Mouse (Mus musculus) heart, postnatal 14 days (tissue): ENCODE measurements at regions not wholly inside any gene's neighbourhood (a gene's known extent, or its start where the extent isn't known, plus 50 kb on each side); places are given as distances from the start of the nearest gene placed in this dataset.

Experiments used
- DNase-seq, 2 experiments: peaks; one replicate each; pipeline ENCODE4 v3.0.0; 2021 to 2022
- intact Hi-C: fragments of 180-260 bp; cut with DNase I; formaldehyde crosslinking; loops from one replicate; pipeline ENCODE4 v1.15.1; 2025

- intact Hi-C loops: no loop called here
- no peak for DNase-seq
These were observed 433.8 kb upstream of the Dph6 start for GRCm38 (mm10) chr2:115088421-115089120.

DNA sequence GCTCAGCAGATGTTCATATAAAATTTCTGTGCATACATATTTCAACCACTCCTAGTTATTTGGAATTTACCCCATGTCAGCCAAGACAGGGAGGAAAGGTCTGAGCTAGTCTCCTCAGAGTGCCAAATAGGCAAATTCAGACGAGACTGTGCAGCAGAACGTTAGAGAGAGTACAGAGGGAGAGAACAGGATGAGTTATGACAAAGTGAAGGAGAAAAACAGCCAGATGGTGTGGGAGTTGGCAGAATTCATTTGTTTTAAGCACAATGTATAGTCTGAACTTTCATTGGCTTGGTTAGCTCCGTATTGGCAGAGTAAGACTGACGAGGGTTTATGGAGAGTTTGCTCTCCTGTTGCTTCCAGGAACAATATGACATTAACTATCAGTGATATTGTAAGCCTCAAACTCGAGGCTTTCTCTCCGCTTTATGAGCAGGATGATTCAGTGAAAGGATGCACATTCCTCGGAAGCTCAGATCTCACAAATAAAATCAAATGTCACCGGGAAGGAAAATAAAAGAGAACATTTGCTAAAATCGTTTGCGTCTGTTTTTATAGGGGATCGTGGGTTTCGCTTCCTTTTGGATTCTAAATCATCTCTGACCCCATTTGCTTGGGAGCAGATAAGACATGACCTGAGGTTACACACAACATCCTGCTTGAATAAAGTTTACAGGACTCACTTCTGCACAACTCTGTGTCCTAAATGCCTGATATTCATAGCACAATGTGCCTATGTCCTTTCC is 435.8 kb upstream of the Dph6 start:
- DNase-seq: no peak
- intact Hi-C loops: no loop called here

DNA sequence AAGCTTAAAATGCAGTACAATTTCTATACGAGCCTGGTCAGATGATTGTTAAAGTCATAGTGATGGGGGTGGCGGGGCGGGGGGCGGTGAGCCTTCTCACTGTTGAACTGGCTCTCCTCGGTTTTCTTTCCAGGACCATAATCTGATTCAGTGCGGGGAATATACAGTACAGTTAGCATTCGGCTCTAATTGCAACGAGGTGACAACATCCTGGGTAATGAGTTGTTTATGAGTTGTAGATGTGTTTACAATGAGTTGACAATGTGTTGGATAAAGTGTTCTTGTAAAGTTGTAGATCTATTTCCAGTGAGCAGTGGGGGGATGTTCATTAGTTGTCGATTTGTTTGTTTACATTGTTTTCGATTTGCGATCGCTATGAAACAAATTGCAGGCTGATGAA is 440.6 kb upstream of the Dph6 start:
- intact Hi-C loops: no loop called here
- no peak for DNase-seq

DNA sequence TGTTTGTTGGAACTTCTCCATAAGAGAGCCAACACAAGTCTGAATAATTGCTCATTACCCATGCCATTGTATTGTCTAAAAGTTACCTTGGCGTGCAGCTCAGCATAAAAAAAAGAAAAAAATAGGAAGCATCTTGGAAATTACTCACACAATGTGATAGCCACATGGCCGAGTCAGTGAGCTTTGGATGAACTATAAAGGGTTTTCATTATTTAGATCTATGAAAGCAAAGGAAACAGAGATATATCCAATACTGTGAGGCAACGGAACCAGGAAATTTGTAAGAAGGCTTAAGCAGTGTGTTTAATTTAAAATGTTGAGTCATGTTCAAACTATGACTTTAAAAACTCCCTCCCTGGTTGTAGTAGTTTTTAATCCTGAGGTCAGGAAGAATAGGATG is 446.7 kb upstream of the Dph6 start:
- intact Hi-C loops: no loop called here
- no peak for DNase-seq

DNA sequence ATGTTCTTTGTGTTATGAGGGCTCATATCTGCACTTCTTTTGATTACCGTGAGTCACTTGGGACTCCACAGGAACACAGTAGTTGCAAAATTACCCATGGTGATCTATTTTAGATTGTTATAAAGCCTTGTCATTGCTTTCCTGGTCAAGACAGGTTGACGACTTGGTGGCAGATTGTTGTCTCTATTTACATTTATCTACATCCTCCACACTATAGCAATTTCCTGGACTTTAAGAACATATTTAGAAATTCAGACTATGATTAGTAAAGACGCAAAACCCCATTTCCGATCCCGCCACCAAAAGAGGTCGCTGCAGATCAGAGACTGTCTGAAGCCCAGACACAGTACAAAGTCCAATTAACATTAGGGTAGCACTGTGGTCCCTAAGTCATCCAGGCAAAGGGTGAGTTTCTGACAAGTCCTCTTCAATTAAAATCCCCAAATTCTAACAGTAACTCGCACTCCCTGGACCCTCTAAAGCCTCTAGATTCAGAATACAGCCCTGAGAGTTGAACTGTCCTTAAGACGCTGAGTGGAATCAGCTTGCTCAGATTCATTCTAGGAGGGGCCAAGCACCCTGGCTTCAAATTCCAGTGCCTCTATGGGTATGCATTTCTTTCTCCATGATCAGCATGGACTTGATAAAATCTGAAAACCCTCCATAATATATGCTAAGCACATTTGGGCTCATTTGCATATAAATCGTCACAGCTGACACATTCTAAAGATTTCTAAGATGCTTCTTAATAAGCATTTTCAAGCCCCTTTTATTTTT is 461.9 kb upstream of the BC052040 start:
- no peak for DNase-seq
- intact Hi-C loops: no loop called here

GRCm38 (mm10) chr2:115120206-115120503 is 461.4 kb upstream of the BC052040 start:
- no peak for DNase-seq
- intact Hi-C loops: no loop called here

DNA sequence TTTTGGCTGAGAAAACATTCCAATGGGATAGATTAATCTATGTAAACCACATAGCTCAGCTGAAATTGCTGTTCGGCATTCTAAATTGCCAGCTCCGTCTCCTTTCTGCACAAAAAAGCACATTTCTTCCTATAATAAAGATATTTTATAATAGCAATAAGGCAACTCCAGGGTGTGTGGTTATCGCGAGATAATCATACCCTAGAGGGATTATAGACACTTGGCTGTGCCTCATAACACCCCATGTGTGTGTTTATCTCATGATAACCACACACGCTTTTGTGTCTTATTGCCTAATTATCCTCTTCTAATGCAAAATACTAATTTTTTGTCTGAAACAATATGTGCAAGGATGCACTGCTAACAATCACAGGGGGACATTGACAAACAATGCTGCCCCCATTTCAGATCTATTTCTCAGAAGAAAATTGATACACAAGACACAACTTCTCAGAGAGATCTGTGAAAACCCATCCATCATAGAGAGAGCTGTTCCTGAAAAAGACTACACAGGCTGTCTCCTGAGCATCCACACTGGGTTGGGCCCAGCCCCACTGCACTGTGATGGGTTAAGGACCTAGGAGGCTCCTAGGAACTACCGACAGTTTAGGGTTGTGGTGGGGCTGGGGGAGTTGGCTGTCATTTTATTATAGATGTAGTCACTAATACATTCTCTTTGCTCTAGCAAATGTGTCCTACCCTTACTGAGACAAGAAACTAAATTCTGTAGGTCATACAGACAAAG is 454.7 kb upstream of the BC052040 start:
- intact Hi-C loops: no loop called here
- DNase-seq: no peak

DNA sequence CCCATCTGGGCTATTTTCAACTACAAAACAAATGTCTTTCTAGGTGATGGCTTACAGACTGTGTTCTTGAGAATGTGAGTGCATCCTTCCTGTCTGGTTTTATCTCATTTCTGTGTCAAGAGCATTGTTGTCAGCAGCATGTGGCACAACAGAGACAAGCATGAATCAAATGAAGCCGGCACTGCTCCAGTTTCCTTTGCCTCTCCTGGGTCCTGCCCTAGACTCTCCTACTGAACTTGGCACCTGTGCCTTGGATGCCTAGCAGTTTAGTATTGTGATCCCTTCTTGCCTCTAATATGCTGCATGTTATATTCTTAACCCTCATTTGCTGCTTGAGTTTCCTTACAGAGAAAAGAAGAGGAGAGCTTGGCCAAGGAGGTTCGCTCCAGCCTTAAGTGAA is 449.8 kb upstream of the BC052040 start:
- intact Hi-C loops: no loop called here
- DNase-seq: no peak

- intact Hi-C loops: no loop called here
These were observed 449.3 kb upstream of the BC052040 start for GRCm38 (mm10) chr2:115132165-115132592.

DNA sequence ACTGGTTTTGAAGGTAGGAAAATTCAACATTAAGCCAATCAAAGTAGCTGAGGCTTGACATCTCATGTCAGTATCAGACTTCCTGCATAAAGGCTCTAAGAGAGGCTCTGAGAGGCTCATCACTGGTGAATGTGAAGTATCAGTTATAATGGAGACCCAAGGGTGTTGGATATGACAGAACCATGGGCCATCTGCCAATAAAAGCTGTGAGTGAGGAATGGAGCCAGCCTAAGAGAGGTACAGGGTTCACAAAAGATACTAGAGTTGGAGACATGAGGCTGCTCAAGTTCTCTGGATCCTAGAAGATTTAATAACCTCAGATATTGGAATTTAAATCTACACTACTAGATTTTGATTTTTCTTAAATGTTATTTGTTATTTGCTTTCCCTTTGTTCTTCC is 440.1 kb upstream of the BC052040 start:
- DNase-seq: no peak

More at GRCm38 (mm10) chr2:115132165-115132592, 449.3 kb upstream of the BC052040 start:
- DNase-seq: no peak

DNA sequence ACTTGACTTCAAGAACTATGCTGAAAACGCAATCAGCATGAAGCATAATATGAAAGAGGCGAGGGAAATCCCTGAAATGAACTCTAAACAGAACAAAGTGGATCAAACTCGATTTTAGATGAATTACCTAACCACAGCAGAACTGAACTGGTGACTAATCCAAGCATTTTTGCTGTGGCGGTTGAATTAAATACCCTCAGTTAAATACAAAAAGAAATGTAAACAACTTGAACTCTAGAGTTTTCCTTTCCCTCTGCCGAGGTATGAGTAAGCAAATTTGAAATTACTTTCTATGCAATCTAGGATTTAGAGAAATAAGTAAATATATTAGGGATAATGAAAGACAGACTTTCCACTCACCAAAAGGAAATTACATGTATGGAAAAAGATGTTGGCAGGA is 409.4 kb upstream of the BC052040 start:
- no peak for DNase-seq
- intact Hi-C loops: no loop called here

More for the DNA sequence above, 440.1 kb upstream of the BC052040 start:
- intact Hi-C loops: no loop called here

GRCm38 (mm10) chr2:115177076-115177475 is 404.4 kb upstream of the BC052040 start:
- DNase-seq: no peak
- intact Hi-C loops: no loop called here

GRCm38 (mm10) chr2:115177896-115178295 is 403.6 kb upstream of the BC052040 start:
- intact Hi-C loops: no loop called here

DNA sequence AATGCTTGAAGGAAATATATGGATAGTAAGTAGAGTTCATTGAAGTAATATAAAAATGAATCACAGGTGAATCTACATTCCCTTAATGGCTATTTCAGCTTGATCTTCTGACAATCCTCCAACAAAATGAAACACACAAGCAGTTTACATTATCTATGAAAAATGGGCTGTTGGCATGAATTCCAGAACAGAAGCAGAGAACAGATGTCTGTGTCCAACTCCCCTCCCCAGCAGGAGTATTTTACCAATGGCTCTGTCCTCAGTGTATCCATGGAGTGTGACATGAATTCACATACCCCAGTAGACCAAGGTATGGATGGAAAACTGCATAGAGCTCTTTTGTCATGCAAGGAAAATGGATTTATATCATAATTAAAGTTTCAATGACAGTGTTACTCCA is 370.3 kb upstream of the BC052040 start:
- intact Hi-C loops: no loop called here
- DNase-seq: no peak

More at GRCm38 (mm10) chr2:115177896-115178295, 403.6 kb upstream of the BC052040 start:
- no peak for DNase-seq

DNA sequence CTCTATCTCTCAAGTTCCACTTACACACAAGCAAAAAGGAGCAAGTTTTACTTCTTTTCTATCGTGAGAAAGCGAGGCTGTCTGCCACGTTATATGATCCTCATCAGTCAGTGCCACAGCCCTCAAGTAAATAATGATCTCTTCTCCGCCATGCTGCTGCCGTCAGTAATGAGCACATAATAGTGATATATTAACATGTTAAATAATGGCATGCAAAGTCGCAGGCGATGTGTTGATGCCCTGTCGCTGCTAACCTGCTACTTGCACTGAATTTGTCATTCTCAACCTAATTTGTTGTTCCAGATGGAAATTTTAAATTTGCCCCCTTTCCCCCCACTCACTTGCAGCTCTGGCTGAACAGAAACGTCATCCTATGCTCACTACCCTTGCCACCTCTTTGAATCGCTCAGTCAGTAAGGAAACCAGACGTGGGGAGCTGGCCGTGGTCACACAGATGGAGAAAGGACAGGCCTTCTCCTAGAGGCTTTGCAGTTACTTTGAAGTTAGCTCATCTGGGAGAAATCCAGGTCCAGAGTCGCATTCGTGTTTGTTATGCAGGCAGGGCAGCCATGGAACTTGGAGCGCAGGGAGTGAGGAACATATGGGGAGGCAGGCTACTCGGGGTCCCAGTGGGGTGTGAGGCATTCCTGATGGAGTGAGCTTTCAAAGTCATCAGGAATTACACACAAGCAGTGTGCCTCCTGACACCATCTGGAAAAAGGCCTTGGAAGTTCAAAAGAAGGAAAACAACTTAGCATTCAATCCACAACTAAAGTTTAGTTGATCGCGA is 368.1 kb upstream of the BC052040 start:
- intact Hi-C loops: no loop called here
- DNase-seq: no peak

DNA sequence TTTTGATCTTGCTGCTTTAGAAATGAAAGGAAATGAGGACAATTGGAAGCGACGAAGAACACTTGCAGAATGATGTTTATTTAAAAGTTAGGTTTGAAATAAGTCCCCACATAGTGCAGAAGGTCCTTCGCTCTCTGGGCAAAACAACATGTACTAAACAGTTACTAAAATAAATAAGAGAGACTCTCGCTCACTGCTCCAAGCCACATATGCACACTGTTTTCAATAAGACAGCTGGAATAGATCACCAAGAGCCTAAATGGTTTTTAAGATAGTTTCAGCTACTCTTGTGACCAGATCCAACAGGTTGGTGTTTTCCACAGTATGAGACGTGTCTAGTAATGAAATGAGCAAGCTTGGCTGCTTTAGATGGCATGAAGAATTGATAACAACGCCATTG is 367.2 kb upstream of the BC052040 start:
- no peak for DNase-seq
- intact Hi-C loops: no loop called here

GRCm38 (mm10) chr2:115230041-115230440 is 351.5 kb upstream of the BC052040 start:
- intact Hi-C loops: no loop called here
- DNase-seq: no peak

- DNase-seq: no peak
- intact Hi-C loops: no loop called here
These were observed 333.8 kb upstream of the BC052040 start for GRCm38 (mm10) chr2:115247673-115248072.

- intact Hi-C loops: no loop called here
- DNase-seq: no peak
These were observed 331.3 kb upstream of the BC052040 start for GRCm38 (mm10) chr2:115250019-115250807.
